Mouse (Mus musculus): ENCODE data around the gene Sf3a3. TPM values are rescaled to one million over a fixed set of nuclear protein-coding genes. Genes with fewer than 3 reads are reported as not detected.

Gene Sf3a3
- polyA plus RNA-seq, 1 experiment from 2014 or later = 110 TPM

DNA sequence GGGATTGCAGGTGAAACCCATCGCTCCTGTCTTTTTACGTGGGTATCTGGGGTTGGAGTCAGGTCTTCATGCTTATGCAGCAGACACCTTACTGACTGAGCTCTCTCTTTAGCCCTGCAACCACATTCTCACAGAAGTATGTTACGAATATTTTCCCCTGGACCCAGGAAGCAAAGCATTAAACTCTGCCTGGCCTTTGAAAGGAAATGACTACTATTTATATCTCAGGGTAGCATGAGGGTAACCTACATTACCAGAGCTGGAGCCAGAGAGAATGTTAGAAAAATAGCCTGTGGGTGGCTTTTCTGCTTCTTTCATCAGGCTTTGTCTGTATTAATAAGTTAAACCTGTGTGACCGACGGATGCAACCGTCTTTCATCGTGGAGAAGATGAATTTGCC, 41.0 kb downstream of the Sf3a3 start:
- Histone ChIP-seq H3K4me3 (ENCODE audit: low read depth, low read length) (no peak overlapping the region), H3K36me3 (ENCODE audit: control insufficient read depth, insufficient read depth, low read length) (no peaks in the 10 kb centered on the region), H3K27ac (replicated peaks; ENCODE audit: low read depth, low read length) (no peak overlapping the region), H3K4me2 (ENCODE audit: low read depth, low read length) (no peak overlapping the region), H3K9ac (ENCODE audit: low read depth, low read length) (no peak overlapping the region), H3K27me3 (replicated peaks; ENCODE audit: control insufficient read depth, insufficient read depth, low read length) (no peaks in the 10 kb centered on the region), H3K4me1 (ENCODE audit: control insufficient read depth, insufficient read depth, low read length) (peaks cover 10% of the 10 kb centered on the region), H3K9me3 (ENCODE audit: control insufficient read depth, low read length) (no peaks in the 10 kb centered on the region)
- no peak for ATAC-seq (ENCODE audit: low read depth)
- DNase-seq (ENCODE audit: low spot score) = peak; percentile 11
- WGBS = 44% methylated on average over 7 of the region's 7 CpGs

DNA sequence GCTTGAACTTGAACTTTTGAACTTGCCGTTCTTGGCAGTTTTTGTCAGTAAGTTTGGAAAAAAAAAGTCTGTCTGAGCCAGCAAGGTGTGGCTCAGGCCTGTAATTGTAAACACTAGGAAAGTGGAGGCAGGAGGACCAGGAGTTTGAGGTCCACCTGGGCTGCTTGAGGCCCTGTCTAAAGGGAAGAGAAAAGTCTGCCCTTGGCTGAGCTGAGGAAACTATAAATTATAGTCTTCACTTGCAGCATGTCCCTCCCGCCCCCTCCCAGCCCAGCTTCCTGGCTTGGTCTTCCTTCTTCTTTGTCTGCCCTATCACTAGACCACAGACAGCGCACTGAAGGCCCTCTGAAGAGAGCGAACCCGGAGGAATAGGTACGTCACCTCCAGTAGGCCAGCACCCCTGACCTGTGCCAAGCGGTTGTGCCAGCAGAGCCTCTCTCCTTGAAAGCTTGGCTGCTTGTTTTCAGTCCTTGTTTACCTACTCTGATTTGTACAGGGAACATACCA, 44.8 kb downstream of the Sf3a3 start:
- Histone ChIP-seq H3K36me3 (ENCODE audit: control insufficient read depth, insufficient read depth, low read length) (no peaks in the 10 kb centered on the region), H3K9me3 (ENCODE audit: control insufficient read depth, low read length) (no peaks in the 10 kb centered on the region), H3K27me3 (replicated peaks; ENCODE audit: control insufficient read depth, insufficient read depth, low read length) (no peaks in the 10 kb centered on the region), H3K4me1 (ENCODE audit: control insufficient read depth, insufficient read depth, low read length) (no peaks in the 10 kb centered on the region), H3K27ac (replicated peaks; ENCODE audit: low read depth, low read length) (no peak overlapping the region), H3K4me2 (ENCODE audit: low read depth, low read length) (no peak overlapping the region), H3K9ac (ENCODE audit: low read depth, low read length) (no peak overlapping the region), H3K4me3 (ENCODE audit: low read depth, low read length) (no peak overlapping the region)
- WGBS = 82% methylated on average over 7 of the region's 7 CpGs
- no peak for ATAC-seq (ENCODE audit: low read depth)
- no peak for DNase-seq (ENCODE audit: low spot score)

DNA sequence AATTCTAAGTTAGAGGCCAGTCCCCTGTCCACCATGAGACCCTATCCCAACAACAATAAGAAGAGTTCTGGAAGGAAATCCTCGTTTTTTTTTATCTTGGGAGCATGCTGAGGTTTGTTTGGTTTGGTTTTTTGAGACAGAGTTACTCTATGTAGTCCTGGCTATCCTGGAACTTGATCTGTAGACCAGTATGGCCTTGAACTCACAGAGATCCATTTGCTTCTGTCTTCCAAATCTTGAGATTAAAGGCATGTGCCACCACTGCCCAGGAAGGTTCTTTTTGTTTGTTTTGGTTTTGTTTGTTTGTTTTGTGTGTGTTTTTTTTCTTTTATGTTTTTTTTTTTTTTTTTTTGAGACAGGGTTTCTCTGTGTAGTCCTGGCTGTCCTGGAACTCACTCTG, 46.6 kb downstream of the Sf3a3 start:
- WGBS = 44% methylated on average over 1 of the region's 1 CpGs
- H3K4me1 ChIP-seq (ENCODE audit: control insufficient read depth, insufficient read depth, low read length) = no peaks in the 10 kb centered on the region
- ATAC-seq (ENCODE audit: low read depth) (no peak), DNase-seq (ENCODE audit: low spot score) (no peak)
- no peak overlapping the region for H3K27ac ChIP-seq (replicated peaks; ENCODE audit: low read depth, low read length)
- H3K4me3 ChIP-seq (ENCODE audit: low read depth, low read length) = no peak overlapping the region
- no peak overlapping the region for H3K9ac ChIP-seq (ENCODE audit: low read depth, low read length)
- no peaks in the 10 kb centered on the region for H3K36me3 ChIP-seq (ENCODE audit: control insufficient read depth, insufficient read depth, low read length)
- no peaks in the 10 kb centered on the region for H3K27me3 ChIP-seq (replicated peaks; ENCODE audit: control insufficient read depth, insufficient read depth, low read length)
- no peak overlapping the region for H3K4me2 ChIP-seq (ENCODE audit: low read depth, low read length)
- H3K9me3 ChIP-seq (ENCODE audit: control insufficient read depth, low read length) = no peaks in the 10 kb centered on the region

DNA sequence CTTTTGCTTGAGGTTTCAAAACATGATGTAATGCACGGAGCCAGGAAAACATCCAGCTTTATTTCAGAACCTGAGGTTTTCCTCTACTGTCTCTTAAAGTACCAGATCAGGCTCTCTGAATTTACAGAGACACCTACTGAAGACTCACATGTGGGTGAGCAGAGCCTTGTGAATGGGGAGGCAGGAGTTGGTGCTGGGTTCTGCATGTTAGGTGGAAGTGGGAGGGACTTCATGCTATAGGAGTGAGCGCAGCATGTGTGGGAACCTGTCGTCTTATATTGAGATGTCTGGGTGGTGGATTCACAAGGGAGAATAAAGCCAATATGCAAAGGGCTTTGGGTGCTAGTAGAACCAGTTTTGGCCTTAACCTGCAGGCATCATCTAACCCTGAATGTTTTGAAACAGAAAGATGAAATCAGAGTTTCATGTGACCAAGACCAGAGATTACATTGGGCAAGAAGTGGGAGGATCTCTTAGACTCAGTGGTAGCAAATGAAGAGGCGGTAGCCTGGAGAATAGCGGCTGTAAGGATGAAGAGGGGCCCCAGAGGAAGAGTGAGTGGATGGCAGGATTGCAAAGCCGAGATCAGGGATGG, 48.4 kb downstream of the Sf3a3 start:
- Histone ChIP-seq H3K27me3 (replicated peaks; ENCODE audit: control insufficient read depth, insufficient read depth, low read length) (no peaks in the 10 kb centered on the region), H3K4me3 (ENCODE audit: low read depth, low read length) (no peak overlapping the region), H3K36me3 (ENCODE audit: control insufficient read depth, insufficient read depth, low read length) (no peaks in the 10 kb centered on the region), H3K4me2 (ENCODE audit: low read depth, low read length) (no peak overlapping the region), H3K27ac (replicated peaks; ENCODE audit: low read depth, low read length) (no peak overlapping the region), H3K9me3 (ENCODE audit: control insufficient read depth, low read length) (no peaks in the 10 kb centered on the region), H3K9ac (ENCODE audit: low read depth, low read length) (no peak overlapping the region), H3K4me1 (ENCODE audit: control insufficient read depth, insufficient read depth, low read length) (no peaks in the 10 kb centered on the region)
- DNase-seq (ENCODE audit: low spot score) = no peak
- 80% methylated on average over 6 of the region's 6 CpGs for WGBS
- no peak for ATAC-seq (ENCODE audit: low read depth)

DNA sequence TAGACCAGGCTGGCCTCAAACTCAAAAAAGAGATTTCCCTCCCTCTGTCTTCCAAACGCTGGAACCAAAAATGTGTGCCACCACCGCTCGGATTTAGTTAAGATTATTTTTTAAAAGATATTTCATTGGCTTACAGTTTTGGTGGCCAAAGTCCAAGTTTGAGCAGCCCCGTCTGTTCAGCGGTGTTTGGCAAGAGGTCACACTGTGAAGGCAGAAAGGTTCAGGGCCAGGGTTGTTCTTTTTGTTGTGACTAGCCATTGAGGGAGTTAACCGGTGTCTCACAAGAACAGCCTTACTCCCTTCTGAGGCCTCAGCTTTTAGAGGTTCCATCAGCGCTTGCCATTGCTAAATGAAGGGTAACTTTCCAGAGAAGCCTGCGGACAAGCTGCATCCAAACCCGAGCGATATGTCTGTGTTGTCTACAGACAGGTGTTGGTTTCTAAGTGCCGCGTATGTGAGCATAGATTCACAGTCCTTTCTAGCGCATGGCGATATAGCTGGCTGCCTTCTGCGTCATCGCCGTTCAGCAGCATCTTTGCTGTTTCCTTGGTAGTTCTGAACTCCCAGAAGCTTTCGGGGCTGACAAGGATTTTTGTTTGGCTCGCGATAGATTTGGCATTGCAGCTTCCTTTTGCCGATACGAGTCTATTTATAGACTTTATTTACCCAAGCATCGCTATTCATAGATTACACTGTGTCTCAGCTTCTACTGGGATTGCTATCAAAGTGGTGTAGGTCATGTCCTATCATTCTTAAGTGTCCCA, 51.4 kb downstream of the Sf3a3 start:
- H3K4me1 ChIP-seq (ENCODE audit: control insufficient read depth, insufficient read depth, low read length) = no peaks in the 10 kb centered on the region
- H3K4me3 ChIP-seq (ENCODE audit: low read depth, low read length) = no peak overlapping the region
- no peak for DNase-seq (ENCODE audit: low spot score)
- no peak overlapping the region for H3K9ac ChIP-seq (ENCODE audit: low read depth, low read length)
- WGBS = 91% methylated on average over 23 of the region's 23 CpGs
- ATAC-seq (ENCODE audit: low read depth) = no peak
- H3K4me2 ChIP-seq (ENCODE audit: low read depth, low read length) = no peak overlapping the region
- H3K9me3 ChIP-seq (ENCODE audit: control insufficient read depth, low read length) = no peaks in the 10 kb centered on the region
- H3K36me3 ChIP-seq (ENCODE audit: control insufficient read depth, insufficient read depth, low read length) = no peaks in the 10 kb centered on the region
- H3K27me3 ChIP-seq (replicated peaks; ENCODE audit: control insufficient read depth, insufficient read depth, low read length) = no peaks in the 10 kb centered on the region
- no peak overlapping the region for H3K27ac ChIP-seq (replicated peaks; ENCODE audit: low read depth, low read length)

DNA sequence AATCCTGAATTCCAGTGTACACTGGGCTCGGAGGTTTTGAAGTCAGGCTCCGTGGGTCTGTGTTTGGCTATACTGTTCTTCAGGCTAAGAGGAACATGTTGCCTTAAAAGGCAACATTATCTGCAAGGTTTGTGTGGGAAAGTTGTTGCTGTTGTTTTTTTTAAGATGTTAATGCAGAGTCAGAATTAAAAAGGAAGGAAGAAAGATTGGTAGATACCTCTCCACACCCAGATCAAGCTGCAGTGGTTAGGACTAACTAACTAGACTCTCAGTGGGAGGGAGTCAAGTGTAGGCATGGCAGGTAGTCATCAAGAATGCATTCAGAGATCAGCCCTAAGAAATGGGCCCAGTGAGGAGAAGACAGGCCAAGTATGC, 52.0 kb downstream of the Sf3a3 start:
- no peaks in the 10 kb centered on the region for H3K36me3 ChIP-seq (ENCODE audit: control insufficient read depth, insufficient read depth, low read length)
- H3K9me3 ChIP-seq (ENCODE audit: control insufficient read depth, low read length) = no peaks in the 10 kb centered on the region
- DNase-seq (ENCODE audit: low spot score) (no peak), ATAC-seq (ENCODE audit: low read depth) (no peak)
- no peak overlapping the region for H3K27ac ChIP-seq (replicated peaks; ENCODE audit: low read depth, low read length)
- H3K4me3 ChIP-seq (ENCODE audit: low read depth, low read length) = no peak overlapping the region
- no peak overlapping the region for H3K4me2 ChIP-seq (ENCODE audit: low read depth, low read length)
- H3K4me1 ChIP-seq (ENCODE audit: control insufficient read depth, insufficient read depth, low read length) = no peaks in the 10 kb centered on the region
- 91% methylated on average over 2 of the region's 2 CpGs for WGBS
- no peaks in the 10 kb centered on the region for H3K27me3 ChIP-seq (replicated peaks; ENCODE audit: control insufficient read depth, insufficient read depth, low read length)
- no peak overlapping the region for H3K9ac ChIP-seq (ENCODE audit: low read depth, low read length)

DNA sequence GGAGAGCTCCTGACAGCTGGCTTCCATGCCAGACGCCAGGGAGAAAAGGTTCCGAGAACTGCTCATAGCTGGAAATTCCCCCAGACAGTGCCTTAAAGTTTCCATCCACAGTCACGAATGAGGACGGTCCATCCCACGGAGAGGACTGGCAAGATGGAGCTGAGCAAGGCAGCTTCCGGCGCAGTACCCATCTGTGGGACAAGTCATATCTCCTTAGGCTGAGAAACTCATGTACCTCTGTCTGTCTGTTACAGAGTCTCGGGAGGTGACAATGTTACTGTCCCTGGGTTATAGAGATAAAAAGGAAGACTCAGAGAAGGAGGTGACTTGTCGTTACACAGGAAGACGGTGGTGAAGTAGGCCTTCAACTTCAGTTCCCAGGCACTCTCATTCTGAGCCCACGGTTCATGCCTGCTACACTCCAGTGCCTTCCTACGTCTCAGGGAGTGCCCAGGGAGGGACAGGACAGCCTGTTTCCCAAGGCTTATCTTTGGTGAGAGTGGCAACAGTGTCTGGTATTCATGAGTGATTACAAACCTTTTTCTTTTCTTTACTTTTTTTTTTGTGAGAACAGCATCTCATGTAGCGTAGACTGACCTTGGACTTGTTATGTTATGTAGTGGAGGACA, 54.5 kb downstream of the Sf3a3 start:
- Histone ChIP-seq H3K9ac (ENCODE audit: low read depth, low read length) (no peak overlapping the region), H3K36me3 (ENCODE audit: control insufficient read depth, insufficient read depth, low read length) (no peaks in the 10 kb centered on the region), H3K4me1 (ENCODE audit: control insufficient read depth, insufficient read depth, low read length) (no peaks in the 10 kb centered on the region), H3K9me3 (ENCODE audit: control insufficient read depth, low read length) (no peaks in the 10 kb centered on the region), H3K27ac (replicated peaks; ENCODE audit: low read depth, low read length) (no peak overlapping the region), H3K4me3 (ENCODE audit: low read depth, low read length) (no peak overlapping the region), H3K4me2 (ENCODE audit: low read depth, low read length) (no peak overlapping the region), H3K27me3 (replicated peaks; ENCODE audit: control insufficient read depth, insufficient read depth, low read length) (no peaks in the 10 kb centered on the region)
- ATAC-seq (ENCODE audit: low read depth) (no peak), DNase-seq (ENCODE audit: low spot score) (no peak)
- 87% methylated on average over 13 of the region's 13 CpGs for WGBS

DNA sequence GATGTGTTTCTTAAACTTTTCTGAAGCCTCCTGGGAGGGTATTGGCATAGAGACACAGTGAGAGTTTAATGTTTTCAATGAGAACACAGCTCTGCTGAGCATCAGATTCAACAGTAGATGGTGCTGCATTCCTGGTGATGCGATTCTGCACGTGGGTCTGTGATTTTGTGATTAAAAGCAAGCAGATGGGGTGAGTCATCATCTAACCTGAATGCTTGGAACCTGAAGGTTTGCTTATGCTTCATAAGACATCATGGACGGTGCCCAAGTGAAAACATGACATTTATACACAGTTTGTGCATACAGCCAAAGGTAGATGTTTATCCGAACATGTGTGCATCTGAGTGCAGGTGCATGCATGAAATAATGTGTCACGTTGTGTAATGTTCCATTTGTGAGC, 56.0 kb downstream of the Sf3a3 start:
- Histone ChIP-seq H3K4me2 (ENCODE audit: low read depth, low read length) (no peak overlapping the region), H3K9ac (ENCODE audit: low read depth, low read length) (no peak overlapping the region), H3K27ac (replicated peaks; ENCODE audit: low read depth, low read length) (no peak overlapping the region), H3K4me3 (ENCODE audit: low read depth, low read length) (no peak overlapping the region), H3K9me3 (ENCODE audit: control insufficient read depth, low read length) (no peaks in the 10 kb centered on the region), H3K36me3 (ENCODE audit: control insufficient read depth, insufficient read depth, low read length) (no peaks in the 10 kb centered on the region), H3K27me3 (replicated peaks; ENCODE audit: control insufficient read depth, insufficient read depth, low read length) (no peaks in the 10 kb centered on the region), H3K4me1 (ENCODE audit: control insufficient read depth, insufficient read depth, low read length) (no peaks in the 10 kb centered on the region)
- ATAC-seq (ENCODE audit: low read depth) (no peak), DNase-seq (ENCODE audit: low spot score) (no peak)
- 67% methylated on average over 5 of the region's 5 CpGs for WGBS
